Mouse (Mus musculus): ENCODE results near the gene Asns.
"Not testable (repeated sequence)": the region's sequence is repeated elsewhere in the genome, so short reads cannot be mapped to it uniquely, and the experiment has no call there.

The Asns gene

GRCm38 (mm10) chr6:7676194-7676901 lies 16.7 kb downstream of the Asns start:
- no peak for DNase-seq (ENCODE audit: low spot score)

- DNase-seq (ENCODE audit: low spot score), result no peak
Observed at GRCm38 (mm10) chr6:7672438-7673253, 20.4 kb downstream of the Asns start.

GRCm38 (mm10) chr6:7671429-7671828 lies 21.6 kb downstream of the Asns start:
- DNase-seq (ENCODE audit: low spot score), result no peak

- no peak for DNase-seq (ENCODE audit: low spot score)
Observed at GRCm38 (mm10) chr6:7670588-7670987, 22.5 kb downstream of the Asns start.

- no peak for DNase-seq (ENCODE audit: low spot score)
Observed at GRCm38 (mm10) chr6:7669721-7670120, 23.3 kb downstream of the Asns start.

GRCm38 (mm10) chr6:7668332-7668731 lies 24.7 kb downstream of the Asns start:
- DNase-seq (ENCODE audit: low spot score), result no peak

GRCm38 (mm10) chr6:7665902-7666301 lies 27.2 kb downstream of the Asns start:
- not testable (repeated sequence) for DNase-seq (ENCODE audit: low spot score)

GRCm38 (mm10) chr6:7661455-7661854 lies 31.6 kb downstream of the Asns start:
- no peak for DNase-seq (ENCODE audit: low spot score)

GRCm38 (mm10) chr6:7660377-7661080 lies 32.5 kb downstream of the Asns start:
- DNase-seq (ENCODE audit: low spot score), result peak; percentile 69

- no peak for DNase-seq (ENCODE audit: low spot score)
Observed at GRCm38 (mm10) chr6:7656601-7657000, 36.5 kb downstream of the Asns start.

- DNase-seq (ENCODE audit: low spot score), result no peak
Observed at GRCm38 (mm10) chr6:7648458-7648857, 44.6 kb downstream of the Asns start.

All from embryo, embryonic 10 days (tissue).